Mouse (Mus musculus): ENCODE results near the gene Rnf224. TPM values are rescaled to one million over a fixed set of nuclear protein-coding genes. Genes with fewer than 3 reads are reported as not detected.

Rnf224 gene
- total and polyA plus RNA-seq, 3 experiments = 0.13 to 0.66 TPM; not detected in 1

DNA sequence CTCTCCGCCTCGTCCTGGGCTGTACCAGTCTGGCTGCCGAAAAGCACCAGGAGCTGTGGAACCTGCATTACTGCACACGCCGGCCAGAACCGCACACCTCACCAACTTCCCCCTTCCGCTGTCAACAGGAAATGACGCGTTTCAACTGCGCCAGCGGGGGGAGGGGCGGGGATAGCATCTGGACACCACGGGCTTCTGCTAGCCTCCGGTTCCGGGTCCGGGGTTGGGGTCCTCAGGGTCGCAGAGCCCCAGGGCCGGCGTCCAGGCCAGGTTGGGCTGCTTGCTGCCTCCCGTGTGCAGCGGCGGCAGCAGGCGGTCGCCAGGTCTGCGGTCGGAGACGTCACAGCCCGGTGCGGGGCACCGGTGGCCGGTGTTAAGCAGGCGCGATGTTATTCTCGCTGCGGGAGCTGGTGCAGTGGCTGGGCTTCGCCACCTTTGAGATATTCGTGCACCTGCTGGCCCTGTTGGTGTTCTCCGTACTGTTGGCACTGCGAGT lies 18.7 kb upstream of the Rnf224 start, which contains the start of gene Tmem203:
Gene Tmem203 (plus strand): TSS at position 156 of the 496 bp plus-strand sequence.
- ATAC-seq (ENCODE audit: extremely low read depth, insufficient number of reproducible peaks, low FRiP score, poor library complexity, severe bottlenecking) (peak; percentile 63), DNase-seq (ENCODE audit: low spot score) (peak; percentile 82)
- TF ChIP-seq POLR2AphosphoS5 (IDR thresholded peaks at IDR 0.05; ENCODE audit: insufficient replicate concordance, low read depth, low read length) = no peak
- no peak for TF ChIP-seq CTCF (IDR thresholded peaks at IDR 0.05; ENCODE audit: low read depth, low read length)
- TF ChIP-seq GATA1 (IDR thresholded peaks at IDR 0.05; ENCODE audit: borderline replicate concordance, low read length) = no peak
- TF ChIP-seq GATA2 (IDR thresholded peaks at IDR 0.05; ENCODE audit: borderline replicate concordance, low read depth, low read length) = no peak
- TF ChIP-seq TAL1 (conservative IDR thresholded peaks at IDR 0.05; ENCODE audit: low read depth, low read length) = no peak
- Histone ChIP-seq H3K9me3 (replicated peaks) (no peaks in the 10 kb centered on the region), H3K4me1 (ENCODE audit: insufficient read depth, low read depth, low read length) (peaks cover 48% of the 10 kb centered on the region), H3K4me3 (ENCODE audit: low read depth, low read length) (peak within 1 kb of the TSS; percentile 98), H3K36me3 (replicated peaks) (peaks cover 50% of the 10 kb centered on the region), H3K27me3 (ENCODE audit: insufficient read depth, low read length) (no peaks in the 10 kb centered on the region)

DNA sequence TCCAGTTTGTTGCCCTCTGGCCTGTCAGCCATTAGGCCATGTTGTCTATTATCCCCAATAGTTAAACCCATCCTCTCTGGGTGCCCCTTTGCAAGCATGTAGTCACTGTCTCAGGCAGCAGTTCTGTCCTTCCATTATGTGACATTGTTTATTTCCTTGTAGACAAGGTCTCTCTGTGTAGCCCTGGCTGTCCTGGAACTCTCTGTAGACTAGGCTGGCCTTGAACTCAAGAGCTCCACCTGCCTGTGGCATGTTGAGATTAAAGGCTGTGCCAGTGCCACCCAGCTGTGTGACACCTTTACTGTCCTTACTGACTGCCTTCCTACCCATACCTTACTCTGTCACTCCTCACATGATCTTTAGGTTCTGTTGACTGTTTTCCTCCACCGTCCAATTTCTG lies 15.7 kb upstream of the Rnf224 start:
- Histone ChIP-seq H3K4me3 (ENCODE audit: low read depth, low read length) (no peak overlapping the region), H3K9me3 (replicated peaks) (no peaks in the 10 kb centered on the region), H3K4me1 (ENCODE audit: insufficient read depth, low read depth, low read length) (peaks cover 46% of the 10 kb centered on the region), H3K27me3 (ENCODE audit: insufficient read depth, low read length) (no peaks in the 10 kb centered on the region; the same call in 1 of the 2 replicates), H3K36me3 (replicated peaks) (peaks cover 72% of the 10 kb centered on the region)
- ATAC-seq (ENCODE audit: extremely low read depth, insufficient number of reproducible peaks, low FRiP score, poor library complexity, severe bottlenecking) (no peak), DNase-seq (ENCODE audit: low spot score) (no peak)
- TF ChIP-seq GATA1 (IDR thresholded peaks at IDR 0.05; ENCODE audit: borderline replicate concordance, low read length) (no peak), CTCF (IDR thresholded peaks at IDR 0.05; ENCODE audit: low read depth, low read length) (peak; percentile 14; the same call in 1 of the 2 replicates), GATA2 (IDR thresholded peaks at IDR 0.05; ENCODE audit: borderline replicate concordance, low read depth, low read length) (no peak), TAL1 (conservative IDR thresholded peaks at IDR 0.05; ENCODE audit: low read depth, low read length) (no peak)

DNA sequence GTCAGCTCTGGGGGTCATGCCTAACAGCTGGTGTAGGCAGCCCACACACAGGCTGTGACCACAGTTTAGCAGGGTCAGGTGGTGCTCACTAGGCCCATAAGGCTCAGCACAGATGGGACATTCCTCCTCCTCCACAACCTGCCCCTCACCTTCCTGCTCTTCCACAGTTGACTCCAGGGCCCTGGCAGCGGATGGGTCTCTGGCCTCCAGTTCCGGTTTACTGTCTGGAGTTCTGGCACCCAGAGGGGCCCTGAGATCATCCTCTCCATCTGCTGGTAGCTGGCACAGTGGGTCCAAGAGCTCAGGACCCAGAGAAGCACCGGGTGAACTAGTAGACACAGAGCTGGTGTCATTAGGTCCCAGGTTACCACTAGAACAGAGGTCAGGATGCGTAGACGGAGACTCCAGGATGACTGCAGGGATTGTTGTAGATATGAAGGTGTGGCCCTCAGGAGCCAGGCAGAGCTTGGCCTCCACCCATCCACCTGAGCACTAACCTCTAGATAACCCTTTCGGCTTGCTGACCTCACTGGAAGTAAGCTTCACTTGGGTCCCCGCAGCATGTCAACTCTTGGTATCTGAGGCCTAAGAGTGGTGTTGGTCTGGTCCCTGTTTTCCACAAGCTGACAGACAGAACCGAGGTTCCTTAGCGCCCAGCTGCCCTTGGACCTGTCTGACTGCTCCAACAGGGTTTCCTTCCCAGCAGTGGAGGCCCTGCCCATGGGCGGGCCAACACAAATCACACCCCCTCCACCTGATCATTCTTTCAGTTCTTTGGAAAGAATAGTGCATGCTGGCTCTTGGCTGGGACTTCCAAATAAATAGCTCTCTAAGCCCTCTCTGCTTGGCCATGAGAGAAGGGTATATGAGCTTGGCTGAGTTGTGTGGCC lies 9.8 kb upstream of the Rnf224 start, which contains the start of gene AL732309.1:
Gene AL732309.1 (minus strand): TSS at position 681 of the 890 bp plus-strand sequence.
- Histone ChIP-seq H3K36me3 (replicated peaks) (peaks cover 84% of the 10 kb centered on the region), H3K27me3 (ENCODE audit: insufficient read depth, low read length) (peaks cover 17% of the 10 kb centered on the region), H3K9me3 (replicated peaks) (no peaks in the 10 kb centered on the region), H3K4me1 (ENCODE audit: insufficient read depth, low read depth, low read length) (peaks cover 57% of the 10 kb centered on the region), H3K4me3 (ENCODE audit: low read depth, low read length) (no peak within 1 kb of the TSS)
- ATAC-seq (ENCODE audit: extremely low read depth, insufficient number of reproducible peaks, low FRiP score, poor library complexity, severe bottlenecking) = no peak
- TF ChIP-seq GATA2 (IDR thresholded peaks at IDR 0.05; ENCODE audit: borderline replicate concordance, low read depth, low read length) = no peak
- TF ChIP-seq CTCF (IDR thresholded peaks at IDR 0.05; ENCODE audit: low read depth, low read length) = no peak
- TF ChIP-seq GATA1 (IDR thresholded peaks at IDR 0.05; ENCODE audit: borderline replicate concordance, low read length) = no peak
- no peak for TF ChIP-seq POLR2AphosphoS5 (IDR thresholded peaks at IDR 0.05; ENCODE audit: insufficient replicate concordance, low read depth, low read length)
- TF ChIP-seq TAL1 (conservative IDR thresholded peaks at IDR 0.05; ENCODE audit: low read depth, low read length) = no peak
- DNase-seq (ENCODE audit: low spot score) = no peak

DNA sequence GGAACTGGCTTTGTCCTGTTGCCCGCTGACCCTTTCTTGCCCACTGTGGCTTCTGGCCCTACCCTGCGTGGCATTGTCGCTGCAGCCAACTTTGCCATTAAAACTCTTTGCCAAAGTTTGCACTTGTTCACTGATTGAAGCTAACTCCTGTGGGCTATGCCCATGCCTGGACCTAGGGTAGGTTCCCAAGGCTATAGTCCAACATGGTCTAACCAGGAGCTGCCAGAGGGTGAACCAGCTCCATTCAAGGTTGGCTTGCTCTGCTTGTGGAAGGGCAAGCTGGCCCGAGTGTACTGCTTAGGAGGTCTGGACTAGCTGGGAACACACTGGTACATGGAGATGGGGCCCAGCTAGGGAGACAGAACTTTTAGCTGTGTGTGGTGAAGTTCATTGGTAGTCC lies 7.6 kb upstream of the Rnf224 start:
- no peak for DNase-seq (ENCODE audit: low spot score)
- ATAC-seq (ENCODE audit: extremely low read depth, insufficient number of reproducible peaks, low FRiP score, poor library complexity, severe bottlenecking) = no peak
- H3K4me1 ChIP-seq (ENCODE audit: insufficient read depth, low read depth, low read length) = peaks cover 68% of the 10 kb centered on the region
- H3K36me3 ChIP-seq (replicated peaks) = peaks cover 62% of the 10 kb centered on the region
- H3K27me3 ChIP-seq (ENCODE audit: insufficient read depth, low read length) = peaks cover 25% of the 10 kb centered on the region
- no peak for TF ChIP-seq TAL1 (conservative IDR thresholded peaks at IDR 0.05; ENCODE audit: low read depth, low read length)
- TF ChIP-seq POLR2AphosphoS5 (IDR thresholded peaks at IDR 0.05; ENCODE audit: insufficient replicate concordance, low read depth, low read length) = no peak
- no peak for TF ChIP-seq GATA1 (IDR thresholded peaks at IDR 0.05; ENCODE audit: borderline replicate concordance, low read length)
- TF ChIP-seq CTCF (IDR thresholded peaks at IDR 0.05; ENCODE audit: low read depth, low read length) = no peak
- TF ChIP-seq GATA2 (IDR thresholded peaks at IDR 0.05; ENCODE audit: borderline replicate concordance, low read depth, low read length) = no peak
- no peaks in the 10 kb centered on the region for H3K9me3 ChIP-seq (replicated peaks)
- H3K4me3 ChIP-seq (ENCODE audit: low read depth, low read length) = no peak overlapping the region

DNA sequence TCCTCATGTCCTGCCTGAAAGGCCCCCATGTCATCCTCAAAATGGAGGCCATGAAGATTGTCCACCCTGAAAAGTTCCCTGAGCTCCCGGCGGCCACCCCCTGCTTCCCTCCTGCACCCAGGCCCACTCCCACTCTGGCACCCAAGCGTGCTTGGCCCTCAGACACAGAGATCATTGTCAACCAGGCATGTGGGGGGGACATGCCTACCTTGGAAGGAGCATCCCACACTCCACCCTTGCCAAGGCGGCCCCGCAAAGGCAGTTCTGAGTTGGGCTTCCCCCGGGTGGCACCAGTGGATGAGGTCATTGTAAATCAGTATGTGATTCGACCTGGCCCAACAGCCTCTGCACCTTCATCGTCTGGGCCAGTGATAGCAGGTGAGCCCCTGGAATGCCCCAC lies 6.8 kb upstream of the Rnf224 start:
- H3K27me3 ChIP-seq (ENCODE audit: insufficient read depth, low read length) = peaks cover 30% of the 10 kb centered on the region

DNA sequence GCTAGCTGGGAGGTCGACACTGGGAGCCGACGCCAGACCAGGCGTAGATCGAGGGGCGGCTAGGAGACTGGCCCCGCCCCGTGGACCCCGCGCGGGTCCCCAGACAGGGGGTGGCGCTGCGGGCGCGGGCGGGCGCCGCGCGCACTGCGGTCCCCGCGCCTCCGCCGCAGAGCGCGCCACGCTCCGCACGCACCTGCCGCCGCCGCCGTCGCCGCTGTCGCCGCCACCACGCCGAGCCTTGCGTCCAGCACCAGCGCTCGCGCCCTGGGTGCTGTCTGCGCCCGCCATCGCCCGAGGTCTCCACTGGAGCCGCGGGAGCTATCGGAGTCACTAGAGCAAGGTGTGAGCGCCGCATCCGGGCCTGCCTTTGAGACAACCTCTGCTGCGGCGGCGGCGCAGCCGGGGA lies 5.5 kb upstream of the Rnf224 start, which contains the start of the genes Rnf208 and Cysrt1:
Gene Rnf208 (plus strand): TSS at position 155 of the 406 bp plus-strand sequence.
Gene Cysrt1 (minus strand): TSS at position 352 of the 406 bp plus-strand sequence.
- TF ChIP-seq CTCF (IDR thresholded peaks at IDR 0.05; ENCODE audit: low read depth, low read length) (no peak), GATA2 (IDR thresholded peaks at IDR 0.05; ENCODE audit: borderline replicate concordance, low read depth, low read length) (no peak), TAL1 (conservative IDR thresholded peaks at IDR 0.05; ENCODE audit: low read depth, low read length) (no peak), POLR2AphosphoS5 (IDR thresholded peaks at IDR 0.05; ENCODE audit: insufficient replicate concordance, low read depth, low read length) (no peak), GATA1 (IDR thresholded peaks at IDR 0.05; ENCODE audit: borderline replicate concordance, low read length) (no peak)

More for the DNA sequence above, 6.8 kb upstream of the Rnf224 start:
- no peak for DNase-seq (ENCODE audit: low spot score)
- no peaks in the 10 kb centered on the region for H3K9me3 ChIP-seq (replicated peaks)
- H3K4me3 ChIP-seq (ENCODE audit: low read depth, low read length) = no peak overlapping the region; the same call in 1 of the 2 replicates
- ATAC-seq (ENCODE audit: extremely low read depth, insufficient number of reproducible peaks, low FRiP score, poor library complexity, severe bottlenecking) = no peak
- no peak for TF ChIP-seq TAL1 (conservative IDR thresholded peaks at IDR 0.05; ENCODE audit: low read depth, low read length)
- TF ChIP-seq CTCF (IDR thresholded peaks at IDR 0.05; ENCODE audit: low read depth, low read length) = no peak
- TF ChIP-seq POLR2AphosphoS5 (IDR thresholded peaks at IDR 0.05; ENCODE audit: insufficient replicate concordance, low read depth, low read length) = no peak
- TF ChIP-seq GATA1 (IDR thresholded peaks at IDR 0.05; ENCODE audit: borderline replicate concordance, low read length) = no peak
- no peak for TF ChIP-seq GATA2 (IDR thresholded peaks at IDR 0.05; ENCODE audit: borderline replicate concordance, low read depth, low read length)
- H3K4me1 ChIP-seq (ENCODE audit: insufficient read depth, low read depth, low read length) = peaks cover 73% of the 10 kb centered on the region
- peaks cover 54% of the 10 kb centered on the region for H3K36me3 ChIP-seq (replicated peaks)

More for the DNA sequence above, 5.5 kb upstream of the Rnf224 start, which contains the start of the genes Rnf208 and Cysrt1:
- H3K36me3 ChIP-seq (replicated peaks) = peaks cover 41% of the 10 kb centered on the region
- DNase-seq (ENCODE audit: low spot score) (no peak), ATAC-seq (ENCODE audit: extremely low read depth, insufficient number of reproducible peaks, low FRiP score, poor library complexity, severe bottlenecking) (no peak)
- no peaks in the 10 kb centered on the region for H3K9me3 ChIP-seq (replicated peaks)
- peaks cover 82% of the 10 kb centered on the region for H3K4me1 ChIP-seq (ENCODE audit: insufficient read depth, low read depth, low read length)
- H3K4me3 ChIP-seq (ENCODE audit: low read depth, low read length) = peak within 1 kb of the TSS; percentile 69
- peaks cover 43% of the 10 kb centered on the region for H3K27me3 ChIP-seq (ENCODE audit: insufficient read depth, low read length)

Data from G1E (cell line).